Mouse (Mus musculus) lung, postnatal 0 days (tissue): Measurements from ENCODE around the gene Pde4d. TPM values are rescaled to one million over a fixed set of nuclear protein-coding genes. Genes with fewer than 3 reads are reported as not detected.
"Not testable (repeated sequence)": the region's sequence is repeated elsewhere in the genome, so short reads cannot be mapped to it uniquely, and the experiment has no call there.

Source experiments
- ATAC-seq: fragments of 200-750 bp; cut with Nextera tagmentation; 2 replicates; pipeline ENCODE4 v1.8.0; 2017; ENCODE audit warnings: moderate library complexity
- DNase-seq: peaks from one replicate; pipeline ENCODE4 v3.0.0-alpha.2; 2016; ENCODE audit warnings: low spot score
- H3K27ac ChIP-seq: fragments of 300-500 bp; sonication (generic); 2 replicates; pipeline ENCODE4 v1.5.1; 2014; ENCODE audit warnings: antibody characterized with exemption, mild to moderate bottlenecking, low read length, mixed read lengths
- H3K27me3 ChIP-seq: fragments of 300-500 bp; sonication (generic); replicated peaks from 2 replicates; pipeline ENCODE4 v1.6.1; 2014; ENCODE audit warnings: low read length, mixed read lengths; ENCODE audit not compliant: insufficient read depth
- H3K36me3 ChIP-seq: fragments of 300-500 bp; sonication (generic); 2 replicates; pipeline ENCODE4 v1.6.1; 2014; ENCODE audit warnings: low read length, mixed read lengths; ENCODE audit not compliant: insufficient read depth
- H3K4me1 ChIP-seq: fragments of 300-500 bp; sonication (generic); 2 replicates; pipeline ENCODE4 v1.6.1; 2014; ENCODE audit warnings: antibody characterized with exemption, low read depth, low read length, mixed read lengths; ENCODE audit not compliant: insufficient read depth
- H3K4me2 ChIP-seq: fragments of 300-500 bp; sonication (generic); replicated peaks from 2 replicates; pipeline ENCODE4 v1.6.1; 2014; ENCODE audit warnings: low read depth, mild to moderate bottlenecking, low read length, moderate library complexity, mixed read lengths
- H3K4me3 ChIP-seq: fragments of 300-500 bp; sonication (generic); 2 replicates; pipeline ENCODE4 v1.5.1; 2014; ENCODE audit warnings: low read depth, low read length
- H3K9ac ChIP-seq: fragments of 300-500 bp; sonication (generic); replicated peaks from 2 replicates; pipeline ENCODE4 v1.6.1; 2014; ENCODE audit warnings: low read depth, mild to moderate bottlenecking
- H3K9me3 ChIP-seq: fragments of 300-500 bp; sonication (generic); 2 replicates; pipeline ENCODE4 v1.6.1; 2016; ENCODE audit warnings: low read length, mixed read lengths
- CTCF ChIP-seq: IDR thresholded peaks from 2 replicates; pipeline ENCODE4 v1.5.1; 2016; ENCODE audit warnings: antibody characterized with exemption, mild to moderate bottlenecking
- EP300 ChIP-seq: IDR thresholded peaks from 2 replicates; pipeline ENCODE4 v1.6.1; 2016; ENCODE audit warnings: antibody characterized with exemption, mild to moderate bottlenecking, control low read depth
- WGBS: fragments of 180-500 bp; shearing (Covaris S2); extraction: QIAGEN DNeasy Blood & Tissue Kit; methylation state at CpG from one replicate; pipeline ENCODE4 v1.1.7; 2014; 5-methylcytosine and 5-hydroxymethylcytosine counted together
- polyA plus RNA-seq: library from polyadenylated mRNA; unstranded; fragments of >200 nt; fragmentation: Nextera tagmentation; extraction: Ambion mirVana; gene quantifications from 2 replicates; pipeline ENCODE4 v1.2.1, GENCODE M21; 2015

Gene Pde4d
- polyA plus RNA-seq, 1 experiment from 2014 or later = 19.7 TPM

GRCm38 (mm10) chr13:108722234-108722633, 272.5 kb downstream of the Pde4d start:
- no peaks in the 10 kb centered on the region for H3K27me3 ChIP-seq
- no peak overlapping the region for H3K9ac ChIP-seq
- DNase-seq (no peak), ATAC-seq (no peak)
- H3K4me2 ChIP-seq = no peak overlapping the region
- no peaks in the 10 kb centered on the region for H3K36me3 ChIP-seq
- TF ChIP-seq EP300 (no peak), CTCF (peak; percentile 54)
- no peak overlapping the region for H3K4me3 ChIP-seq
- no peaks in the 10 kb centered on the region for H3K9me3 ChIP-seq
- WGBS = 64% methylated on average over 5 of the region's 5 CpGs
- no peak overlapping the region for H3K27ac ChIP-seq
- no peaks in the 10 kb centered on the region for H3K4me1 ChIP-seq

- H3K9me3 ChIP-seq, H3K4me3 ChIP-seq, DNase-seq, H3K36me3 ChIP-seq, H3K9ac ChIP-seq, ATAC-seq, H3K4me2 ChIP-seq, H3K4me1 ChIP-seq, H3K27ac ChIP-seq, H3K27me3 ChIP-seq: not testable (repeated sequence)
- WGBS = 82% methylated on average over 2 of the region's 2 CpGs
These were observed 284.6 kb downstream of the Pde4d start for GRCm38 (mm10) chr13:108734356-108734755.

- Histone ChIP-seq H3K4me1 (no peaks in the 10 kb centered on the region), H3K9ac (no peak overlapping the region), H3K36me3 (no peaks in the 10 kb centered on the region), H3K27ac (no peak overlapping the region), H3K4me2 (no peak overlapping the region), H3K27me3 (no peaks in the 10 kb centered on the region), H3K4me3 (no peak overlapping the region), H3K9me3 (no peaks in the 10 kb centered on the region)
- DNase-seq (no peak), ATAC-seq (no peak)
- WGBS = 75% methylated on average over 3 of the region's 3 CpGs
- TF ChIP-seq EP300 (no peak), CTCF (no peak)
These were observed 301.6 kb downstream of the Pde4d start for GRCm38 (mm10) chr13:108751155-108751840.

GRCm38 (mm10) chr13:108757477-108757876, 307.7 kb downstream of the Pde4d start:
- DNase-seq (no peak), ATAC-seq (no peak)

GRCm38 (mm10) chr13:108758331-108758730, 308.6 kb downstream of the Pde4d start:
- DNase-seq (no peak), ATAC-seq (no peak)
- H3K4me3 ChIP-seq = no peak overlapping the region
- no peaks in the 10 kb centered on the region for H3K36me3 ChIP-seq
- no peaks in the 10 kb centered on the region for H3K4me1 ChIP-seq
- no peak for TF ChIP-seq EP300
- no peaks in the 10 kb centered on the region for H3K27me3 ChIP-seq
- no peak overlapping the region for H3K27ac ChIP-seq
- H3K4me2 ChIP-seq = no peak overlapping the region
- 84% methylated on average over 4 of the region's 4 CpGs for WGBS
- H3K9me3 ChIP-seq = no peaks in the 10 kb centered on the region
- H3K9ac ChIP-seq = no peak overlapping the region

More at GRCm38 (mm10) chr13:108757477-108757876, 307.7 kb downstream of the Pde4d start:
- WGBS = 71% methylated on average over 7 of the region's 7 CpGs
- no peaks in the 10 kb centered on the region for H3K9me3 ChIP-seq
- TF ChIP-seq CTCF = no peak
- TF ChIP-seq EP300 = no peak
- no peak overlapping the region for H3K27ac ChIP-seq
- no peaks in the 10 kb centered on the region for H3K4me1 ChIP-seq
- no peak overlapping the region for H3K4me2 ChIP-seq
- H3K27me3 ChIP-seq = no peaks in the 10 kb centered on the region
- no peak overlapping the region for H3K9ac ChIP-seq
- H3K36me3 ChIP-seq = no peaks in the 10 kb centered on the region
- H3K4me3 ChIP-seq = no peak overlapping the region

- Histone ChIP-seq H3K4me2 (no peak overlapping the region), H3K27ac (no peak overlapping the region), H3K9ac (no peak overlapping the region), H3K9me3 (no peaks in the 10 kb centered on the region), H3K27me3 (no peaks in the 10 kb centered on the region), H3K4me3 (no peak overlapping the region), H3K36me3 (no peaks in the 10 kb centered on the region), H3K4me1 (no peaks in the 10 kb centered on the region)
- ATAC-seq (no peak), DNase-seq (no peak)
- 84% methylated on average over 4 of the region's 4 CpGs for WGBS
- TF ChIP-seq EP300 (no peak), CTCF (no peak)
These were observed 309.4 kb downstream of the Pde4d start for GRCm38 (mm10) chr13:108759140-108759539.

GRCm38 (mm10) chr13:108763295-108763694, 313.5 kb downstream of the Pde4d start:
- 78% methylated on average over 3 of the region's 3 CpGs for WGBS
- Histone ChIP-seq H3K4me2 (no peak overlapping the region), H3K27me3 (no peaks in the 10 kb centered on the region), H3K9me3 (no peaks in the 10 kb centered on the region), H3K4me3 (no peak overlapping the region), H3K36me3 (no peaks in the 10 kb centered on the region), H3K4me1 (no peaks in the 10 kb centered on the region), H3K9ac (no peak overlapping the region), H3K27ac (no peak overlapping the region)
- DNase-seq = no peak
- ATAC-seq = no peak
- TF ChIP-seq CTCF (no peak), EP300 (no peak)
